Mouse (Mus musculus): Measurements from ENCODE around the gene Sspo. TPM values are rescaled to one million over a fixed set of nuclear protein-coding genes. Genes with fewer than 3 reads are reported as not detected.

Sspo gene
- polyA plus RNA-seq, 1 experiment from 2014 or later = 0.45 TPM

DNA sequence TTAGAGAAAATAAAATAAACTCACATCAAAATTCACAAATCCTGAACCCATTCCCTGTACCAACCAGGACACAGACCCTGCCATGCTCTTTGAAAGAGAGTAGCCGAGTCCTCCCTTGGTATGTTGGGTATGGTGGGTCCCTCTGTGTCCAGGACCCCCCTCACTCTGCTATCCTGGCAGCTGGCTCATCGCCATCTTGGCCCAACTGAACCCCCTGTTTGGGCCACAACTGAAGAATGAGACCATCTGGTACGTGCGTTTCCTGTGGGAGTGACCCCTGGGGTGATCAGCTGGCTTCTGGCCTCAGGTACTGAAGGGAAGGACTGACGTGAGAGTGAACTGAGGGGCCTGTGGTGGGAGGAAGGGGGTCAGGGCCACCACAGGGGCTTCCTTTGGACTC lies 91.8 kb downstream of the Sspo start:
- WGBS = 53% methylated on average over 5 of the region's 5 CpGs
- H3K4me3 ChIP-seq = no peak overlapping the region
- H3K27me3 ChIP-seq (ENCODE audit: low read depth, poor library complexity, severe bottlenecking) = no peaks in the 10 kb centered on the region
- no peaks in the 10 kb centered on the region for H3K36me3 ChIP-seq
- H3K4me1 ChIP-seq = peaks cover 73% of the 10 kb centered on the region
- no peaks in the 10 kb centered on the region for H3K9me3 ChIP-seq (replicated peaks)
- no peak for DNase-seq (ENCODE audit: low spot score)
- H3K27ac ChIP-seq = peak overlapping the region; percentile 93

DNA sequence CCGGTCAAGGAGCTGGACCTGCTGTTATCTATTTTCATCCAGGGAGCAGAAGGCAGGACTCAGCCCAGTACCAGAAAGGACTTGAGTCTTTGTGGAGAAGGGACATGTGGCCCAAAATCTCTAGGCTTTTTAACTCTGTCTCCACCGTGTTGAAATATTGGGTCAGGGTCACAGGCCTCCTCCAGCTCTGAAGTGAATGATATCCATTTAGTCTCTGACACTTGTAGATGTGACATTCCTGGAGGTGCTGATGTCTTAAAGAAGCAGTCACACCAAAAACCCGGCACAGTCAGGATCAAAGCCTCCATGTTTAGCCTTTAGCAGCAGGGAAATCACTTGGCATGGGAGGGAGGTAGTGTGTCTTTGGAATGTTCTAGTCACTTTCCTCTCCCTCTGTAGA lies 92.7 kb downstream of the Sspo start:
- H3K9me3 ChIP-seq (replicated peaks) = no peaks in the 10 kb centered on the region
- H3K27me3 ChIP-seq (ENCODE audit: low read depth, poor library complexity, severe bottlenecking) = no peaks in the 10 kb centered on the region
- no peaks in the 10 kb centered on the region for H3K36me3 ChIP-seq
- peaks cover 74% of the 10 kb centered on the region for H3K4me1 ChIP-seq
- WGBS = 19% methylated on average over 3 of the region's 3 CpGs
- H3K27ac ChIP-seq = peak overlapping the region; percentile 93
- H3K4me3 ChIP-seq = no peak overlapping the region
- DNase-seq (ENCODE audit: low spot score) = no peak

DNA sequence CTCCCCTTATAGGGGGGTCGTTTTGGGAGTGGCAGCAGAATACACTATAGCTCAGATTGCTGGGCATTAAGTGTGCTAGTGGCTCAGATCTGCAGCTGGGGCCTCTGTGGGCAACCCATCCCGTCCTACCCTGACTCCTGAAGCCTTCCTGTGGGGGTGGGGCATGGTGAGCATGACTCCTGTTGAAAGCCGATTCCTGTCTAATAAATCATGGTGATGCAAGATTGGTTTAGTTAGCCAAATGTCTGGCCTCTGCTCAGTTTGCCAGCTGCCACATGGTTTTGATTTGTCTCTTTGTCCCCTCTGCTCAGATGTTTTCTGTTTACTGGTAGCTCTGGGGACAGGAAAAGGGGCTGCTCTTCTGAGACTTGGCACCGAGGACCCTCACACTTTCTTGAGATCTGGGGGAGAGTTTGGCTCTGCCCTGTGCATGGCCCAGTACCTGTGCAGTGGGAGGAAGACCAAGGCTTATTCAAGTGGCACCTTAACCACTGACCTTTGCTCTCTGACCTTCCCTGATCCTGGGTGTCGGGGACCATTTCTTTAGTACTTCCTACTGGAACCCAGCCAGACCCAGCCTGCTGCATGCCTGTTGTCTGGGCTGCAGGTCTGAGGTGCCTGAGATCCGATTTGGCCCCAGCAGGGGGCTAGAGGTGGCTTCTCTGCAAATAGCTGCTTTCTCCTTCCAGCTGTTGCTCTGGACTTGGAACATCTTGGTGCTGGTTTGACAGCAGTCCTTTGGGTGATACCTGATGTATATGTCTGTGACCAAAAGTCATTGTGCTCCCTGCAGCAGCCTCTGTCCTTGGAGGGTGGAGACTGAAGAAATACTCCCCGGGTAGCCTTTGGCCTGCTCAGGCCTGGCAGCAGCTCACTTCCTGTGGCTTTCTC lies 93.8 kb downstream of the Sspo start:
- DNase-seq (ENCODE audit: low spot score) = peak; percentile 86
- Histone ChIP-seq H3K4me1 (peaks cover 76% of the 10 kb centered on the region), H3K9me3 (replicated peaks) (no peaks in the 10 kb centered on the region), H3K27ac (peak overlapping the region; percentile 93), H3K4me3 (peak overlapping the region; percentile 29), H3K27me3 (ENCODE audit: low read depth, poor library complexity, severe bottlenecking) (no peaks in the 10 kb centered on the region), H3K36me3 (no peaks in the 10 kb centered on the region)
- 12% methylated on average over 7 of the region's 7 CpGs for WGBS

DNA sequence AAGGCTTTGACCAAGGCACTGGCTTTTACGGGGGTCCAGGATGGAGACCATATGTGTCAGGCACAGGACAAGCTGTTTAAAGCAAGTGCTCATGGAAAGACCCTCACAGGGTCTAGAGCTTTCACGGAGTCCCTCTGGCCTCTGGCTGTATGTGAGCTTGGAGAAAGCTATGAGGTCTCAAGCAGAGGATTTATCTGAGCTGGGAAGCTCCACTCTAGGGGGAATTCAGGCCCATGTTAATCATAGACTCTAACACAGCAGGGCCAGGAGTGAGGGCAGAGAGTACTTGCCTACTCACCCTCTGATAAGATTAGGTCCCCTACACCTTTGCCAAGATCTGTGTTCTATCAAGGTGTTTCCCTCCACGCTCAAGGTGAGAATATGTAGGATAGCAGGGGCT lies 94.6 kb downstream of the Sspo start:
- no peaks in the 10 kb centered on the region for H3K9me3 ChIP-seq (replicated peaks)
- no peaks in the 10 kb centered on the region for H3K36me3 ChIP-seq
- 73% methylated on average over 3 of the region's 3 CpGs for WGBS
- H3K27me3 ChIP-seq (ENCODE audit: low read depth, poor library complexity, severe bottlenecking) = no peaks in the 10 kb centered on the region
- DNase-seq (ENCODE audit: low spot score) = no peak
- H3K4me3 ChIP-seq = no peak overlapping the region
- peak overlapping the region; percentile 93 for H3K27ac ChIP-seq
- H3K4me1 ChIP-seq = peaks cover 70% of the 10 kb centered on the region

DNA sequence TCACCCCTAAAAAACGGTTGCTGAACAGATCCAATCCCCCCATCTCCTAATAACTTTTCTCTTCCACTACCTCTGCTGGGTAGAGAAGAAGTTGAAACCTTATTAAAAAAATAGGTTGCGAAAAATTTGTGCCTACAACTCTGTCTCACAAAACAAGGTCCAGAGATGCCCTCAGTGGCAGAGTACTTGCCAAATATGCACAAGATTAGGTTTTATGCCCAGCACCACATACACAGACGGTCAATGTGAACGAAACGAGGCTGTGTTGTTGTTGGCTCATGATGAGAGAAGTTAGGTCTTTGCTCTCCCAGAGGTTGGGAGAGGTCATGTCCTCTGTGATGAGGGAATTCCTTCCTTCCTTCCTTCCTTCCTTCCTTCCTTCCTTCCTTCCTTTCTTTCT lies 97.2 kb downstream of the Sspo start:
- Histone ChIP-seq H3K4me3 (no peak overlapping the region), H3K9me3 (replicated peaks) (no peaks in the 10 kb centered on the region), H3K27me3 (ENCODE audit: low read depth, poor library complexity, severe bottlenecking) (no peaks in the 10 kb centered on the region), H3K27ac (peak overlapping the region; percentile 42; the same call in 1 of the 2 replicates), H3K36me3 (no peaks in the 10 kb centered on the region), H3K4me1 (peaks cover 56% of the 10 kb centered on the region)
- DNase-seq (ENCODE audit: low spot score) = no peak
- 78% methylated on average over 5 of the region's 5 CpGs for WGBS

DNA sequence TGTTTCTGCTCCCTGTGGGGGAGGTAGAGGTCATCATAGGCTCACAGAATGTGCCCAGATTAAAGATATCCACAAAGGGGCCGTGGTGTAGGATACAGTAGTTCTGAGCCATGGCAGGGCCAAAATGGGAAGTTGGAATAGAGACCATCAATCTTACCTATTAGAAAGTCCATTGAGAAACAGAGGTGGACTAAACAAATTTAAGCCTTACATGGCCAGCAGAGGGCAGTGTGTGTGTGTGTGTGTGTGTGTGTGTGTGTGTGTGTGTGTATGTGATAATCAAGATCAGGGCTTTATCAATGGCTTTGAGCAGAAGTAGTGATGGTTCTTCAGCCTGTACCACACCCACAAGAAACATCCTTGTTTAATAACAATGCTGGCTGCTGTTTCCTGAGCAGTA lies 98.2 kb downstream of the Sspo start:
- Histone ChIP-seq H3K27ac (peak overlapping the region; percentile 61), H3K4me1 (peaks cover 46% of the 10 kb centered on the region), H3K27me3 (ENCODE audit: low read depth, poor library complexity, severe bottlenecking) (no peaks in the 10 kb centered on the region), H3K36me3 (no peaks in the 10 kb centered on the region), H3K4me3 (no peak overlapping the region), H3K9me3 (replicated peaks) (no peaks in the 10 kb centered on the region)
- DNase-seq (ENCODE audit: low spot score) = peak; percentile 69
- 57% methylated on average over 1 of the region's 1 CpGs for WGBS

DNA sequence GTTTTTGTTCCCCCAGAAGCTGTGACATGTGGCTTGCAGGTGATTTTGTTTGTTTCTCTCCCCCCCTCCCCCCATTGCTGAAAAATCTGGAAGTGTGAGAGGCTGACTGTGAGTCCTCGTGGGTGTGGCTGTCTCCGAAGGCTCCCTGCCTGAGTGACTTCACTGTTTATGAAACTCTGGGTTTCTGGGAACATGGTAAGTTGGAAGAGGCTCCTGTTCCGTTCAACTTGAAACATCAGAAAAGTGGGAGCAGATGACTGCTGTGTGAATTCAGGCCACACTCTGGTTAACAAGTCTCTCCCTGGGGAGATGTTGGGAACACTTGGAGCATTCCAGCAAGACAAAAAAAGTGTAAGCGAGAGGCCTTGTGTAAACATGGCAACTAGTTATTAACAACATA lies 98.8 kb downstream of the Sspo start:
- Histone ChIP-seq H3K27me3 (ENCODE audit: low read depth, poor library complexity, severe bottlenecking) (no peaks in the 10 kb centered on the region), H3K4me1 (peaks cover 40% of the 10 kb centered on the region), H3K27ac (peak overlapping the region; percentile 61), H3K4me3 (no peak overlapping the region), H3K9me3 (replicated peaks) (no peaks in the 10 kb centered on the region), H3K36me3 (no peaks in the 10 kb centered on the region)
- WGBS = 63% methylated on average over 4 of the region's 4 CpGs
- DNase-seq (ENCODE audit: low spot score) = no peak

DNA sequence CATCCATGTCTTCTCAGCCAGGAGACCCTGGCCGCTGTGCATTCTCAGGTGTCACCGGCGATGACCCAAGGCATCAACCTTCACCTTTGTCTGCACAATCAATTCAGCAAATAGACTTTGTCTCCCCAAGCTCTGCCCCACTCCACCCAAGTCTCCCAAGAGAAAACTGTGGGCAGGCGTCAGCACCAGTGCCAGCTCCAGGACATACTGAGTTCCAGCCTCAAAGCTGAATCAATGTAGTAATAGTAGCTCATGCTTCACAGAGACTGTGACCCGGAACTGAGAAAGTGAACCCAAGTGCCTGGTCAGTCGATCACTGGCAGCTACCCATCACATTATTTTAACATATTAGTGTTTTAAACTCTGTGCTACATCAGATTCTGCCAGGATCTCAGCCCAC lies 100.3 kb downstream of the Sspo start:
- no peak for DNase-seq (ENCODE audit: low spot score)
- Histone ChIP-seq H3K27me3 (ENCODE audit: low read depth, poor library complexity, severe bottlenecking) (no peaks in the 10 kb centered on the region), H3K27ac (peak overlapping the region; percentile 54), H3K36me3 (no peaks in the 10 kb centered on the region), H3K9me3 (replicated peaks) (no peaks in the 10 kb centered on the region), H3K4me3 (no peak overlapping the region), H3K4me1 (peaks cover 25% of the 10 kb centered on the region)
- 86% methylated on average over 6 of the region's 6 CpGs for WGBS

Small RNA genes lying within 50 kb of the gene (microRNA-seq; reads per million reads assigned to microRNA genes)
- gene Gm24325 = not detected

Other genes starting within 250 kb of the Sspo start
- 28.3 and 33.4 TPM in 2 replicates for gene Krba1, start 52.6 kb upstream of the Sspo start, polyA plus RNA-seq (2016; fragmentation: Nextera tagmentation; extraction: Ambion mirVana)
- 11.0 and 19.6 TPM in 2 replicates for gene Zfp467, start 2.4 kb upstream of the Sspo start, polyA plus RNA-seq (2016; fragmentation: Nextera tagmentation; extraction: Ambion mirVana)
- gene Atp6v0e2, start 89.4 kb downstream of the Sspo start, polyA plus RNA-seq (2016; fragmentation: Nextera tagmentation; extraction: Ambion mirVana) = 4.6 and 4.8 TPM in 2 replicates
- gene Lrrc61, start 106.6 kb downstream of the Sspo start, polyA plus RNA-seq (2016; fragmentation: Nextera tagmentation; extraction: Ambion mirVana) = 13.1 and 17.2 TPM in 2 replicates
- 6.1 and 7.3 TPM in 2 replicates for gene Rarres2, start 124.6 kb downstream of the Sspo start, polyA plus RNA-seq (2016; fragmentation: Nextera tagmentation; extraction: Ambion mirVana)
- not detected in 2 replicates for gene Gm45021, start 141.4 kb downstream of the Sspo start, polyA plus RNA-seq (2016; fragmentation: Nextera tagmentation; extraction: Ambion mirVana)
- 53.1 and 57.3 TPM in 2 replicates for gene Repin1, start 145.7 kb downstream of the Sspo start, polyA plus RNA-seq (2016; fragmentation: Nextera tagmentation; extraction: Ambion mirVana)
- not detected in 2 replicates for gene Gm44965, start 145.7 kb downstream of the Sspo start, polyA plus RNA-seq (2016; fragmentation: Nextera tagmentation; extraction: Ambion mirVana)
- gene Zfp775, start 153.8 kb downstream of the Sspo start, polyA plus RNA-seq (2016; fragmentation: Nextera tagmentation; extraction: Ambion mirVana) = 7.7 and 10.6 TPM in 2 replicates
- 1.1 and 1.3 TPM in 2 replicates for gene AI854703, start 178.5 kb downstream of the Sspo start, polyA plus RNA-seq (2016; fragmentation: Nextera tagmentation; extraction: Ambion mirVana)
- gene Gimap8, start 199.0 kb downstream of the Sspo start, polyA plus RNA-seq (2016; fragmentation: Nextera tagmentation; extraction: Ambion mirVana) = 0.35 TPM in 2 replicates
- 3.9 and 4.1 TPM in 2 replicates for gene Gimap9, start 227.9 kb downstream of the Sspo start, polyA plus RNA-seq (2016; fragmentation: Nextera tagmentation; extraction: Ambion mirVana)
- 9.6 and 10.1 TPM in 2 replicates for gene Gimap4, start 236.3 kb downstream of the Sspo start, polyA plus RNA-seq (2016; fragmentation: Nextera tagmentation; extraction: Ambion mirVana)